Mouse (Mus musculus) cortical plate, adult 2 months (tissue): ENCODE data around the gene Slc2a10.

ENCODE experiments used
- CTCF ChIP-seq: fragments of 200-500 bp; IDR thresholded peaks from 2 replicates; pipeline ENCODE4 v1.5.1; 2011; ENCODE audit warnings: mild to moderate bottlenecking, control low read depth, low read length; ENCODE audit not compliant: insufficient read depth; ENCODE audit errors: extremely low read depth
- POLR2A ChIP-seq: fragments of 200-500 bp; IDR thresholded peaks from 2 replicates; pipeline ENCODE4 v1.6.1; 2011; ENCODE audit warnings: mild to moderate bottlenecking, low read length, control low read depth; ENCODE audit not compliant: insufficient read depth; ENCODE audit errors: extremely low read depth

GRCm38 (mm10) chr2:165498816-165499215 is 4.8 kb upstream of the Slc2a10 start:
- no peak for TF ChIP-seq CTCF
- TF ChIP-seq POLR2A, result no peak
